Mouse (Mus musculus) lung, postnatal 0 days (tissue): ENCODE measurements at regions not wholly inside any gene's neighbourhood (a gene's known extent, or its start where the extent isn't known, plus 50 kb on each side); places are given as distances from the start of the nearest gene placed in this dataset.

Experiments
- CTCF ChIP-seq: IDR thresholded peaks from 2 replicates; pipeline ENCODE4 v1.5.1; 2016; ENCODE audit warnings: antibody characterized with exemption, mild to moderate bottlenecking
- EP300 ChIP-seq: IDR thresholded peaks from 2 replicates; pipeline ENCODE4 v1.6.1; 2016; ENCODE audit warnings: antibody characterized with exemption, mild to moderate bottlenecking, control low read depth

- TF ChIP-seq CTCF (no peak), EP300 (no peak)
These were observed 172.9 kb downstream of the Dmrt2 start for GRCm38 (mm10) chr19:25845158-25845557.
